Mouse (Mus musculus): ENCODE measurements around the gene Plxdc1.

Plxdc1 gene

GRCm38 (mm10) chr11:98016177-98016576, 29.9 kb upstream of the Plxdc1 start:
- no peak for DNase-seq (ENCODE audit: low spot score in 2 of 2)

- DNase-seq (ENCODE audit: low spot score in 2 of 2): no peak
Observed at GRCm38 (mm10) chr11:98012831-98013230, 26.6 kb upstream of the Plxdc1 start.

- DNase-seq (ENCODE audit: low spot score in 2 of 2): no peak
Observed at GRCm38 (mm10) chr11:98011716-98012115, 25.5 kb upstream of the Plxdc1 start.

- no peak for DNase-seq (ENCODE audit: low spot score in 2 of 2)
Observed at GRCm38 (mm10) chr11:98008087-98008486, 21.8 kb upstream of the Plxdc1 start.

GRCm38 (mm10) chr11:98005686-98006085, 19.4 kb upstream of the Plxdc1 start:
- DNase-seq (ENCODE audit: low spot score in 2 of 2): no peak

- no peak for DNase-seq (ENCODE audit: low spot score in 2 of 2)
Observed at GRCm38 (mm10) chr11:98005076-98005475, 18.8 kb upstream of the Plxdc1 start.

GRCm38 (mm10) chr11:98004161-98004560, 17.9 kb upstream of the Plxdc1 start:
- no peak for DNase-seq (ENCODE audit: low spot score in 2 of 2)

GRCm38 (mm10) chr11:98003171-98003671, 17.0 kb upstream of the Plxdc1 start:
- DNase-seq (ENCODE audit: low spot score in 2 of 2): peak; percentile 52 to 75

GRCm38 (mm10) chr11:98002627-98003026, 16.4 kb upstream of the Plxdc1 start:
- DNase-seq (ENCODE audit: low spot score in 2 of 2): peak; percentile 87 to 97

GRCm38 (mm10) chr11:98001986-98002385, 15.7 kb upstream of the Plxdc1 start:
- no peak for DNase-seq (ENCODE audit: low spot score in 2 of 2)

GRCm38 (mm10) chr11:98001351-98001824, 15.1 kb upstream of the Plxdc1 start:
- peak; percentile 47 to 71 for DNase-seq (ENCODE audit: low spot score in 2 of 2)

- DNase-seq (ENCODE audit: low spot score in 2 of 2): peak; percentile 59 to 74
Observed at GRCm38 (mm10) chr11:98000378-98001140, 14.3 kb upstream of the Plxdc1 start.

- DNase-seq (ENCODE audit: low spot score in 2 of 2): no peak
Observed at GRCm38 (mm10) chr11:97999748-98000147, 13.5 kb upstream of the Plxdc1 start.

- peak in 1 of 2 experiments; percentile 45 for DNase-seq (ENCODE audit: low spot score in 2 of 2)
Observed at GRCm38 (mm10) chr11:97998898-97999608, 12.8 kb upstream of the Plxdc1 start.

- no peak for DNase-seq (ENCODE audit: low spot score in 2 of 2)
Observed at GRCm38 (mm10) chr11:97998074-97998793, 12.0 kb upstream of the Plxdc1 start.

- DNase-seq (ENCODE audit: low spot score in 2 of 2): no peak
Observed at GRCm38 (mm10) chr11:97997387-97997960, 11.2 kb upstream of the Plxdc1 start.

- no peak for DNase-seq (ENCODE audit: low spot score in 2 of 2)
Observed at GRCm38 (mm10) chr11:97996691-97997090, 10.4 kb upstream of the Plxdc1 start.

GRCm38 (mm10) chr11:97995564-97996288, 9.5 kb upstream of the Plxdc1 start, which contains the start of gene Arl5c:
Gene Arl5c, minus strand, starts transcription at chr11:97996181.
- peak; percentile 61 to 78 for DNase-seq (ENCODE audit: low spot score in 2 of 2)

- peak; percentile 86 to 96 for DNase-seq (ENCODE audit: low spot score in 2 of 2)
Observed at GRCm38 (mm10) chr11:97994539-97995100, 8.4 kb upstream of the Plxdc1 start.

- peak; percentile 89 to 94 for DNase-seq (ENCODE audit: low spot score in 2 of 2)
Observed at GRCm38 (mm10) chr11:97988530-97989096, 2.4 kb upstream of the Plxdc1 start.
